Mouse (Mus musculus): Measurements from ENCODE around the gene Armh3. TPM values are rescaled to one million over a fixed set of nuclear protein-coding genes. Genes with fewer than 3 reads are reported as not detected.

Gene Armh3
- total and polyA plus RNA-seq, 3 experiments, result 4.1 to 10.8 TPM; not detected in 1

DNA sequence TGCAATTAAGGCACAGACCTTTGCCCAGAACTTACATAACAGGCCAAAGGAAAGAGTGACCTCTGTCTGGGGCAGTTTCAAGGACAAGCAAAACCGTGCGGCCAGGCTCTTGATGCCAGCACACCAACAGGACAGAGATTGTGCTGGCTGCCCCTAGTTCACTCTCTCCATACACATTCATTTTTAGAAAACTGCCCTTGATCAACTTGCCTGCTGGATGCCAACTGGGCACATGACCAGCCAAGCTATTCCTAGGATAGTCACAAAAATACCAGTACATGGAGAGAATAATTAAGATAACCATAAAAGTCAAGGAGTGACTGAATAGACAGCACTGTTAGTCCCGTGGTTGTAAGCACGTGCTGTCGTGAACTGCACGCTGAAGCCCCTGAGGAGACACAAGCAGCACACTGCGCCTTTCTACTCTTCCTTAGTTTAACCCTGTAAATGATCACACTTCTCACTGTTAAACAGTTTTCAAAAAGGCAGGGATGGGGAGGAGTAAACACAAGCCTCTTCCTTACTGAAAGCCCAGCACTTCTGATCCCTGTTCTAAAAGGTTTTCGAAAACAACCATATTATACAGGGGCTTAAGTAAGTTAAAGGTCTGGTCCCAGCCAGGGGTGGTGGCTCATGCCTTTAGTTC, 95.8 kb downstream of the Armh3 start:
- Histone ChIP-seq H3K4me3 (ENCODE audit: control insufficient read depth in 1 of 2, insufficient read depth in 1 of 2, low read depth in 2 of 2, low read length in 2 of 2) (no peak overlapping the region), H3K27ac (ENCODE audit: control insufficient read depth, low read depth, low read length) (no peak overlapping the region), H3K9ac (ENCODE audit: control insufficient read depth, low read depth, low read length, poor library complexity, severe bottlenecking) (no peak overlapping the region), H3K27me3 (ENCODE audit: control insufficient read depth in 1 of 2, insufficient read depth in 2 of 2, low read length in 2 of 2) (no peaks in the 10 kb centered on the region), H3K79me2 (ENCODE audit: control insufficient read depth, insufficient read depth, low read length, poor library complexity) (no peaks in the 10 kb centered on the region), H3K9me3 (replicated peaks; ENCODE audit: insufficient read depth, low read length) (no peaks in the 10 kb centered on the region), H3K36me3 (ENCODE audit: control insufficient read depth in 1 of 2, insufficient read depth in 2 of 2, low read length in 2 of 2) (no peaks in the 10 kb centered on the region), H3K4me1 (ENCODE audit: control insufficient read depth in 1 of 2, insufficient read depth in 2 of 2, low read length in 2 of 2) (no peaks in the 10 kb centered on the region)
- TF ChIP-seq BHLHE40 (IDR thresholded peaks at IDR 0.05; ENCODE audit: borderline replicate concordance, low read depth, low read length) (no peak), ZKSCAN1 (IDR thresholded peaks at IDR 0.05; ENCODE audit: low read depth, low read length) (no peak)
- no peak for DNase-seq (ENCODE audit: low read depth, low spot score)

DNA sequence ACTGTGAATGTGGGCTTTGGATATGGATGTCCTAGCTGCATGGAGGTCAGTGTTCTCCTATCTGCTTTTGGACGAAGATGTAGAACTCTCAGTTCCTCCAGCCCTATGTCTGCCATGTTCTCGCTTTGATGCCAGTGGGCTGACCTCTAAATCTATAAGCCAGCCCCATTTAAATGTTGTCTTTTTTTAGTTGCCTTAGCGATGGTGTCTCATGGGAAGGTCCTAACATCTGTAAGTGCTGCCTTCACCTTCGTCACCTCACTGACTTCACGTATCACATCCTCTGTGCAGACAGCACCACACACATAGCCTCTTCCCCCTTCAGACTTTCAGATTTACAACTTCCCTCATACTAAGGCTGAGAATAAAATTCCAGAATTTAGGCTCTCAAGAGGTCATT, 97.5 kb downstream of the Armh3 start:
- no peak for DNase-seq (ENCODE audit: low read depth, low spot score)
- no peaks in the 10 kb centered on the region for H3K27me3 ChIP-seq (ENCODE audit: control insufficient read depth in 1 of 2, insufficient read depth in 2 of 2, low read length in 2 of 2)

DNA sequence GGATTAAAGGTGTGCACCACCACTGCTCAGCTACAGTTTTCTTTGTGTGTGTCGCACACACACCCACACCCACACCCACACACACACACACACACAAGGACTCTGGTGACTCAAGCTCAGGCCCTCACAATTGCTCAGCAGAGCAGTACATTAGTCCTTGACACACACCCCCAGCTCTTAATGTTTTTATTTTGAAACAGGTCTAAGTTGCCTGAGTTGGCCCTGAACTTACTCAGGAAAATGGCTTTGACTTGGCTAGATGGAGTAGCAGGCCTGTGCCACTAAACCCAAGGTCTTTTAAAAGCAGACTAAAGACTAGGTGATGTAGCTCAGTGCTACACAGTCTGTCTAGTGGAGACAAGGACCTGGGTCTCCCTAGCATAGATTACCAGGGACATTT, 102.6 kb downstream of the Armh3 start:
- H3K79me2 ChIP-seq (ENCODE audit: control insufficient read depth, insufficient read depth, low read length, poor library complexity), result no peaks in the 10 kb centered on the region
- H3K4me1 ChIP-seq (ENCODE audit: control insufficient read depth in 1 of 2, insufficient read depth in 2 of 2, low read length in 2 of 2), result no peaks in the 10 kb centered on the region
- no peak overlapping the region for H3K4me3 ChIP-seq (ENCODE audit: control insufficient read depth in 1 of 2, insufficient read depth in 1 of 2, low read depth in 2 of 2, low read length in 2 of 2)
- no peaks in the 10 kb centered on the region for H3K36me3 ChIP-seq (ENCODE audit: control insufficient read depth in 1 of 2, insufficient read depth in 2 of 2, low read length in 2 of 2)
- TF ChIP-seq SMC3 (IDR thresholded peaks at IDR 0.05; ENCODE audit: low read depth, low read length) (no peak), CHD1 (IDR thresholded peaks at IDR 0.05; ENCODE audit: low read depth, low read length) (no peak), JUND (IDR thresholded peaks at IDR 0.05; ENCODE audit: low read depth, low read length) (no peak), ZKSCAN1 (IDR thresholded peaks at IDR 0.05; ENCODE audit: low read depth, low read length) (no peak), CHD2 (IDR thresholded peaks at IDR 0.05; ENCODE audit: low read length) (no peak), RAD21 (IDR thresholded peaks at IDR 0.05; ENCODE audit: low read depth, low read length) (no peak), ZC3H11A (IDR thresholded peaks at IDR 0.05; ENCODE audit: low read depth, low read length) (no peak), EP300 (IDR thresholded peaks at IDR 0.05; ENCODE audit: low read depth in 1 of 2, low read length in 2 of 2) (no peak), ZMIZ1 (IDR thresholded peaks at IDR 0.05; ENCODE audit: low read depth, low read length) (no peak), POLR2AphosphoS2 (IDR thresholded peaks at IDR 0.05; ENCODE audit: low read length) (no peak), MAX (IDR thresholded peaks at IDR 0.05; ENCODE audit: low read length) (no peak), MYB (IDR thresholded peaks at IDR 0.05; ENCODE audit: low read depth, low read length) (no peak), MAFK (IDR thresholded peaks at IDR 0.05; ENCODE audit: borderline replicate concordance, low read depth, low read length) (no peak), GATA1 (IDR thresholded peaks at IDR 0.05; ENCODE audit: low read depth, low read length) (no peak)
- H3K9me3 ChIP-seq (replicated peaks; ENCODE audit: insufficient read depth, low read length), result no peaks in the 10 kb centered on the region
- no peak overlapping the region for H3K9ac ChIP-seq (ENCODE audit: control insufficient read depth, low read depth, low read length, poor library complexity, severe bottlenecking)
- no peak for DNase-seq (ENCODE audit: low read depth, low spot score)
- H3K27ac ChIP-seq (ENCODE audit: control insufficient read depth, low read depth, low read length), result no peak overlapping the region
- H3K27me3 ChIP-seq (ENCODE audit: control insufficient read depth in 1 of 2, insufficient read depth in 2 of 2, low read length in 2 of 2), result no peaks in the 10 kb centered on the region

More for the DNA sequence above, 97.5 kb downstream of the Armh3 start:
- no peaks in the 10 kb centered on the region for H3K36me3 ChIP-seq (ENCODE audit: control insufficient read depth in 1 of 2, insufficient read depth in 2 of 2, low read length in 2 of 2)
- H3K4me1 ChIP-seq (ENCODE audit: control insufficient read depth in 1 of 2, insufficient read depth in 2 of 2, low read length in 2 of 2), result no peaks in the 10 kb centered on the region
- no peak overlapping the region for H3K4me3 ChIP-seq (ENCODE audit: control insufficient read depth in 1 of 2, insufficient read depth in 1 of 2, low read depth in 2 of 2, low read length in 2 of 2)
- no peaks in the 10 kb centered on the region for H3K79me2 ChIP-seq (ENCODE audit: control insufficient read depth, insufficient read depth, low read length, poor library complexity)
- no peaks in the 10 kb centered on the region for H3K9me3 ChIP-seq (replicated peaks; ENCODE audit: insufficient read depth, low read length)
- H3K27ac ChIP-seq (ENCODE audit: control insufficient read depth, low read depth, low read length), result no peak overlapping the region
- TF ChIP-seq ZKSCAN1 (IDR thresholded peaks at IDR 0.05; ENCODE audit: low read depth, low read length) (no peak), MAX (IDR thresholded peaks at IDR 0.05; ENCODE audit: low read length) (no peak), NELFE (IDR thresholded peaks at IDR 0.05; ENCODE audit: low read depth, low read length) (no peak), EP300 (IDR thresholded peaks at IDR 0.05; ENCODE audit: low read depth in 1 of 2, low read length in 2 of 2) (no peak), CTCF (IDR thresholded peaks at IDR 0.05 in 2 of 3, conservative IDR thresholded peaks at IDR 0.05 in 1 of 3; ENCODE audit: control insufficient read depth in 1 of 3, insufficient read depth in 1 of 3, low read depth in 2 of 3, low read length in 3 of 3, poor library complexity in 1 of 3, severe bottlenecking in 1 of 3) (no peak), SIN3A (IDR thresholded peaks at IDR 0.05; ENCODE audit: low read length) (no peak), ZC3H11A (IDR thresholded peaks at IDR 0.05; ENCODE audit: low read depth, low read length) (no peak), RAD21 (IDR thresholded peaks at IDR 0.05; ENCODE audit: low read depth, low read length) (no peak), ETS1 (IDR thresholded peaks at IDR 0.05; ENCODE audit: low read depth, low read length) (no peak), HCFC1 (IDR thresholded peaks at IDR 0.05; ENCODE audit: low read depth, low read length) (no peak), USF2 (IDR thresholded peaks at IDR 0.05; ENCODE audit: borderline replicate concordance in 1 of 2, insufficient read depth in 1 of 2, low read depth in 1 of 2, low read length in 2 of 2) (no peak), ZNF384 (IDR thresholded peaks at IDR 0.05; ENCODE audit: low read depth, low read length) (no peak), TBP (IDR thresholded peaks at IDR 0.05; ENCODE audit: low read depth, low read length) (no peak), POLR2AphosphoS5 (IDR thresholded peaks at IDR 0.05; ENCODE audit: borderline replicate concordance, low read depth, low read length) (no peak), GABPA (IDR thresholded peaks at IDR 0.05; ENCODE audit: low read depth, low read length) (no peak), ELF1 (IDR thresholded peaks at IDR 0.05; ENCODE audit: low read depth, low read length) (no peak), UBTF (IDR thresholded peaks at IDR 0.05; ENCODE audit: borderline replicate concordance, insufficient read depth, low read depth, low read length) (no peak), MAFK (IDR thresholded peaks at IDR 0.05; ENCODE audit: borderline replicate concordance, low read depth, low read length) (no peak), RCOR1 (IDR thresholded peaks at IDR 0.05; ENCODE audit: low read depth, low read length) (no peak), NRF1 (IDR thresholded peaks at IDR 0.05; ENCODE audit: insufficient read depth, low read depth, low read length, poor library complexity, severe bottlenecking) (no peak)
- no peak overlapping the region for H3K9ac ChIP-seq (ENCODE audit: control insufficient read depth, low read depth, low read length, poor library complexity, severe bottlenecking)

Measured in MEL (cell line).